Mouse (Mus musculus): Measurements from ENCODE around the gene Tnfaip8l2. TPM values are rescaled to one million over a fixed set of nuclear protein-coding genes. Genes with fewer than 3 reads are reported as not detected.

Gene Tnfaip8l2
- 1.7 and 2.2 TPM in 2 replicates for polyA plus RNA-seq (2016; fragmentation: Nextera tagmentation; extraction: Ambion mirVana)

DNA sequence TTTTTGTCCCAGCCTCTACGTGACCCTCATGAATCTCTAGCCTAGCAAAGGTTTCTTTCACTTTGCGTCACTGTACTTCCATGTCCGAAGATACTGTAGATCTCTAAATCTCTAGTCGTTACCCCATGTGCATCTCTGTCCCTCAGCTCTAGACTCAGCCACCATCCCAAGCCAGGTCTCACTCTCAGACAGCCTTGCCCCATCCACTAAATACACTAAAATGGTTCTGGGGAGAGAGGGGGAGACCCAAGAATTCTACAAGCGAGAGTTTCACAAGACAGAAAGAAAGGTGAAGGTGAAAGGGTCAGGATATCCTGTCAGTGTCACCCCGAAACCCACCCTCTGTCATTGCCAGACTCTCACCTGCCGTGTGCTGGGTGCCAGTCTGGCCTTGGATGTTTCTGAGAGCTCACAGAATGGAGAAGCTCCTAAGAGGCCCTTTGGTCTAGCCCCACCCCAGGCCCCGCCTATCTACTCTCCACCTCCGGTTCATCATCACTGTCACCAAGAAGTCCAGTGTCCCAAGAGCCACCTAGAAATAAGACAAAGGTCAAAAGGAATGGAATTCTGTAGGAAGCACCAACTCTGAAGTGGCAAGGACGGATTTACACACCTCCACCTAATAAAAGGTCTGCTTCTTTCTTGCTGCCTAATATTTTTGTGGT, at the start of gene Tnfaip8l2:
Tnfaip8l2 (minus strand) TSS at position 409 of the 665 bp plus-strand sequence.
- Histone ChIP-seq H3K4me3 (replicated peaks) (no peak within 1 kb of the TSS), H3K9ac (replicated peaks) (no peak within 1 kb of the TSS), H3K27me3 (no peaks in the 10 kb centered on the region), H3K4me2 (no peak within 1 kb of the TSS), H3K9me3 (no peaks in the 10 kb centered on the region), H3K36me3 (peaks cover 28% of the 10 kb centered on the region), H3K4me1 (replicated peaks) (no peaks in the 10 kb centered on the region), H3K27ac (no peak within 1 kb of the TSS)
- WGBS, result 85% methylated on average over 10 of the region's 10 CpGs
- no peak for ATAC-seq (ENCODE audit: insufficient number of reproducible peaks, insufficient read depth, low FRiP score, low TSS enrichment, low read depth)

DNA sequence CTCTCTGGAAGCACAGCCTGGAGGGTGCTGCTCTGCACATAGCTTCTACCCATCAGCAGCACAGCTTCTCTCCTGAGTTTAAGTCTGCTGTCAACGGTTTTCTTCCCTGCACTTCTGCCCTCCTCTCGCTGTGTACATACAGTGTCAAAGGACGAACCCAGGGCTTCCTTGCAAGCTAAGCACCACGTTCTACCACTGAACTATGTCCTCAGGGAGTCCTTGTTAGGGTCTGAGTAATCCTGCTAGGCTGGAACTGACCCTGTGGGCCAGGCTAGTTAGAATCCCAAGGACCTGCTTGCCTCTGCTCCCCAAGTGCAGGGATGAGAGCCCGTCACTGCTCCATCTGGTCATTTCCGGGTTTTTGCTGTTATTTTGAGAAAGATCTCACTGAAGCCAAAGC, 44.7 kb upstream of the Tnfaip8l2 start:
- peaks cover 86% of the 10 kb centered on the region for H3K36me3 ChIP-seq
- H3K4me2 ChIP-seq, result no peak overlapping the region
- H3K9me3 ChIP-seq, result no peaks in the 10 kb centered on the region
- H3K4me1 ChIP-seq (replicated peaks), result no peaks in the 10 kb centered on the region
- no peaks in the 10 kb centered on the region for H3K27me3 ChIP-seq
- H3K9ac ChIP-seq (replicated peaks), result no peak overlapping the region
- ATAC-seq (ENCODE audit: insufficient number of reproducible peaks, insufficient read depth, low FRiP score, low TSS enrichment, low read depth), result no peak
- H3K4me3 ChIP-seq (replicated peaks), result no peak overlapping the region
- WGBS, result 86% methylated on average over 6 of the region's 6 CpGs
- H3K27ac ChIP-seq, result no peak overlapping the region

DNA sequence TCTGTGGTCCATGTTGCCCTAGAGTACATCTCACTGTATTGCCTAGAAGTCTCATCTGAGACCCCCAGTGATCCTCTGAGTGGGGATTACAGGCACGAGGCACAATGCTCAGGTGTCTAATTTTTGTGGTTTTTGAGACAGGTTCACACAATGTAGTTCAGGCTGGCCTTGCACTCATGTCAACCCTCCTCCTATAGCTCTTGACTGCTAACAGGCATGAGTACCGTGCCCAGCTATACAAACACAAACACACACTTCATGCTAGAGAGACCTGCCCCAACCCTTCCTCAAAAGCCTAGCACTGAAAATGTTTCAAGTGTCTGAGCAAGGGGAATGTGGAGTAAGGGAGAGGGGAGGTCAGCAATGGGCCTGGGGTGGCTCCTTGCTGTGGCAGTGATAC, 43.9 kb upstream of the Tnfaip8l2 start:
- H3K9ac ChIP-seq (replicated peaks), result no peak overlapping the region
- H3K27me3 ChIP-seq, result no peaks in the 10 kb centered on the region
- 93% methylated on average over 2 of the region's 2 CpGs for WGBS
- ATAC-seq (ENCODE audit: insufficient number of reproducible peaks, insufficient read depth, low FRiP score, low TSS enrichment, low read depth), result no peak
- H3K36me3 ChIP-seq, result peaks cover 80% of the 10 kb centered on the region
- H3K27ac ChIP-seq, result no peak overlapping the region
- H3K9me3 ChIP-seq, result no peaks in the 10 kb centered on the region
- no peaks in the 10 kb centered on the region for H3K4me1 ChIP-seq (replicated peaks)
- no peak overlapping the region for H3K4me3 ChIP-seq (replicated peaks)
- H3K4me2 ChIP-seq, result no peak overlapping the region

DNA sequence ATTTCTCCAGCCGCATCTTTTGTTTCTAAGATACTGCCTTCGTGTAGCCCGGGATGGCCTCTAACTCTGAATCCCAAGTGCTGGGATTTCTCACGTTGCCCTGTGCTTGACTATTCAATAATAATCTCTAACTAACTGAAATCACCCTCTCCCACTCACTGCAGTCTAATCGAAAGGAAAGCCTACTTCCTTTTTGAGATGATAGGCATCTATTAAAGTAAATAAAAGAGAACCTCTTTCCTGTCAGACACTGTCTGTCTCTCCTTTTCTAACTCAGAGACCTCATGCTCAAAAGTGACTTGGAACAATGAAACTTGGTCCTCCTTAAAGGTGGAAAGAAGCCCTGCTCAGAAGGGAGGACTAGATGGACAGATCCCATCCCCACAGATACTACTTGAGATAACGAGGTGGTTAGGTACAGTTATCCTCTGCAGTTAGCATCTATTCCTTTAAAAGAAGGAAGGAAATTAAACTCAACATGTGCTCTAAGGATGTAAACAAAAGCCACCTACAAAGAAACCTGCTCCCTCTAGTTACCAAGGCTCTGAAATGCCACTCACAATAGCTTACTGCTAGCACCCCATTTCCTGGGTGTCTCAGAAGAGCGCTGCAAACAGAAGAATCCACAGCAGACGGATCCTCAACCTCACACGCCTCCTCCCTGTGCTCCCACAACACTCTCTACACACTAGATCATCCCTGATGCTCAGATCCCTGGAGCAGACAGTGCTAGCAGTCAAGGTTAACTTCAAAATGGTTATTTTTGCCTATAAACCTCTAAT, 42.8 kb upstream of the Tnfaip8l2 start:
- Histone ChIP-seq H3K36me3 (peaks cover 73% of the 10 kb centered on the region), H3K4me2 (no peak overlapping the region), H3K27ac (no peak overlapping the region), H3K4me1 (replicated peaks) (no peaks in the 10 kb centered on the region), H3K27me3 (no peaks in the 10 kb centered on the region), H3K9ac (replicated peaks) (no peak overlapping the region), H3K9me3 (no peaks in the 10 kb centered on the region), H3K4me3 (replicated peaks) (no peak overlapping the region)
- no peak for ATAC-seq (ENCODE audit: insufficient number of reproducible peaks, insufficient read depth, low FRiP score, low TSS enrichment, low read depth)
- 94% methylated on average over 9 of the region's 9 CpGs for WGBS

DNA sequence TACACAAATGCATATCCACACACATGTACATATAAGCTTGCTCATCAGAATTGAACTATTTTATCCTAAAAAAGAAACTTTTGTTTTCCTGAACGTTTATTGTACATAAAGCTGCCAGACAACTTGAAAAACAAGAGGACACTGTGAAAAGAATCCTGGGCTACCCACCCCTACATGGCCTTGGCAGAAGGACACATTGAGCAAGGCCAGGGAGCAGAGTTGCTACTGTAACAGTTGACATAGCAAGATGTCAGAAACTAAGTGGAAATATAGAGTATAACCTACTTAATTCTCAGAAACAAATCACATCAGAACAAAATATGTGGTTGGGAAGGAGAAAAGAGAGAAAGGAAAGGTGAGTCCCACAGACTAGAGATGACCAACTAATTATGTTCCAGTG, 39.7 kb upstream of the Tnfaip8l2 start:
- no peak overlapping the region for H3K4me3 ChIP-seq (replicated peaks)
- H3K9ac ChIP-seq (replicated peaks), result no peak overlapping the region
- no peak overlapping the region for H3K27ac ChIP-seq
- no peaks in the 10 kb centered on the region for H3K4me1 ChIP-seq (replicated peaks)
- H3K9me3 ChIP-seq, result no peaks in the 10 kb centered on the region
- no peaks in the 10 kb centered on the region for H3K27me3 ChIP-seq
- no peak for ATAC-seq (ENCODE audit: insufficient number of reproducible peaks, insufficient read depth, low FRiP score, low TSS enrichment, low read depth)
- peaks cover 42% of the 10 kb centered on the region for H3K36me3 ChIP-seq
- no peak overlapping the region for H3K4me2 ChIP-seq
- WGBS, result 73% methylated on average over 1 of the region's 1 CpGs

DNA sequence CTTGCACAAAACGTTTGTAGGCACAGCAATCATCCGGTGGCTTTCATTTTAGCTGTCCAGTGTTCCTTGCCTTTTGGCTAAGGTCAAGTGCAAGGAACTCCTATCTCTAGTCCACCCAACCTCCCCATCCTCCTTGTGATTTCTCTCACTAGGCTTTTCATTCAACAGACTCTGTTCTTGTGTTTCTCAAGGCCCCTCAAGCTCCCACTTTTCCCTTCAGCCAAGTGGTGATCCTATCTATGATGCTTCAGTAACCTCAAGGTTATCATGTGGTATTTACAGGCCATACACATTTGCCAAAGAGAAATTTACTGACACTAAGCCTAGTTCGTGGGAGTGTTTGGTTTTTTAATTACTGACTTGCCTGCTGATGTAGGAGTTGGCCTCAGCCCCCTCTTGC, 37.7 kb upstream of the Tnfaip8l2 start:
- no peaks in the 10 kb centered on the region for H3K27me3 ChIP-seq
- no peak overlapping the region for H3K27ac ChIP-seq
- H3K36me3 ChIP-seq, result peaks cover 23% of the 10 kb centered on the region
- no peaks in the 10 kb centered on the region for H3K9me3 ChIP-seq
- no peak overlapping the region for H3K4me3 ChIP-seq (replicated peaks)
- no peak overlapping the region for H3K4me2 ChIP-seq
- no peaks in the 10 kb centered on the region for H3K4me1 ChIP-seq (replicated peaks)
- no peak for ATAC-seq (ENCODE audit: insufficient number of reproducible peaks, insufficient read depth, low FRiP score, low TSS enrichment, low read depth)
- 72% methylated on average over 3 of the region's 3 CpGs for WGBS
- H3K9ac ChIP-seq (replicated peaks), result no peak overlapping the region

DNA sequence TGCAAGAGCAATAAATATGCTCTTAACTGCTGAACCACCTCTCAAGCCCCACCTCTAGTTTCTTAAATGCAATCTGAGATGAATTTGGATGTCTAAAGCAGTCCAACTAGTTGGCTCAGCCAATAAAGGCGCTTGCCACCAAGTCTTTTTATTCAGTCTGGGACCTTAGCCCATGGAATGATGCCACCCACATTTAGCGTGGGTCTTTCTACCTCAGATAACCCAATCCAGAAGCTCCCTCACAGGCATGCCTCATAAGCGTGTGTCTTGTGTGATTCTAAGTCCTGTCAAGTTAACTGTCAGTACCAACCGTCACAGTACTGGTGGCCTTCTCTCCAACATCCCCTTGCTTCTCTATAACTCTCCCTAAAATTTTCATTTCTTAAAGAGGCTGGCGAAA, 36.8 kb upstream of the Tnfaip8l2 start:
- Histone ChIP-seq H3K27ac (no peak overlapping the region), H3K4me2 (no peak overlapping the region), H3K36me3 (peaks cover 14% of the 10 kb centered on the region), H3K9me3 (no peaks in the 10 kb centered on the region), H3K9ac (replicated peaks) (no peak overlapping the region), H3K4me1 (replicated peaks) (peaks cover 4% of the 10 kb centered on the region; the same call in 1 of the 2 replicates), H3K4me3 (replicated peaks) (no peak overlapping the region), H3K27me3 (peaks cover 2% of the 10 kb centered on the region)
- 86% methylated on average over 5 of the region's 5 CpGs for WGBS
- ATAC-seq (ENCODE audit: insufficient number of reproducible peaks, insufficient read depth, low FRiP score, low TSS enrichment, low read depth), result no peak

DNA sequence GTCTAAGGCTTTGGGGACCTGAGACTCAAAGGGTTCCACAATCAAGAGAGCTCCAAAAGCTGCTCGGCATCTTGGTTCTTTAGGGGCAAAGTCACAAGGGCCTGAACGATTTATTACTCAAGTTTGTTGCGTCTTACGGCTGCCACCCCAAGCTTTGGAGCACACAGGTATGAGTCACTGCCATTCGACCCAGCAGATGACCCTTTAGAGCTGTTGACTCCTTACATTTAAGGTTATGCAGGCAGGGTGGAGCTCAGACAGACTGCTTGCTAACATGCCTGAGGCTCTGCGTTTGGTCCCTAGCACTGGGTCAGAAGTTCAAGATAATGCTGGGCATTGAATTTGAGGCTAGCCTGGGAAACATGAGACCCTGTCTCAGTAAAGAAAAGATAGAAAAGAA, 35.4 kb upstream of the Tnfaip8l2 start:
- no peak overlapping the region for H3K4me2 ChIP-seq
- H3K27ac ChIP-seq, result no peak overlapping the region
- WGBS, result 67% methylated on average over 6 of the region's 6 CpGs
- peaks cover 16% of the 10 kb centered on the region for H3K4me1 ChIP-seq (replicated peaks)
- H3K9me3 ChIP-seq, result no peaks in the 10 kb centered on the region
- H3K27me3 ChIP-seq, result peaks cover 16% of the 10 kb centered on the region
- H3K9ac ChIP-seq (replicated peaks), result no peak overlapping the region
- no peak for ATAC-seq (ENCODE audit: insufficient number of reproducible peaks, insufficient read depth, low FRiP score, low TSS enrichment, low read depth)
- no peak overlapping the region for H3K4me3 ChIP-seq (replicated peaks)
- peaks cover 14% of the 10 kb centered on the region for H3K36me3 ChIP-seq

DNA sequence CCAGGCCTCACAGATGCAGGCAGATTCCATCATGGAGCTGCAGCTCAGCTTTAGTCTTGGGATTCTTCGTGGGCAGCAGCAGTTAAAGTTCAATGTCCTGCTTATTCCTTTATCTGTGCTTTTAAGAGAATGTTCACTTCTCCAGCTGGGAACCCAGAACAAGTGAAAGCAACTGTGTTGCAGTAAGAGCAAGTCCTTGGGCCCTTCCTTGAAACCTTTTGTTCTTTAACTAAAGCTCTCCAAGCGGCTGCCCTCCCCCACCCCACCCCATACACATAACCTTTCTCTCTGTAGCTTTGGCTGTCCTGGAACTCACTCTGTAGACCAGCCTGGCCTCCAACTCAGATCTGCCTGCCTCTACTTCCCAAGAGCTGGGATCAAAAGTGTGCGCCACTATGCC, 34.3 kb upstream of the Tnfaip8l2 start:
- peaks cover 19% of the 10 kb centered on the region for H3K4me1 ChIP-seq (replicated peaks)
- H3K4me2 ChIP-seq, result no peak overlapping the region
- peaks cover 27% of the 10 kb centered on the region for H3K27me3 ChIP-seq
- no peaks in the 10 kb centered on the region for H3K9me3 ChIP-seq
- no peak overlapping the region for H3K27ac ChIP-seq
- WGBS, result 75% methylated on average over 3 of the region's 3 CpGs
- peaks cover 22% of the 10 kb centered on the region for H3K36me3 ChIP-seq
- H3K9ac ChIP-seq (replicated peaks), result no peak overlapping the region
- no peak for ATAC-seq (ENCODE audit: insufficient number of reproducible peaks, insufficient read depth, low FRiP score, low TSS enrichment, low read depth)
- H3K4me3 ChIP-seq (replicated peaks), result no peak overlapping the region

DNA sequence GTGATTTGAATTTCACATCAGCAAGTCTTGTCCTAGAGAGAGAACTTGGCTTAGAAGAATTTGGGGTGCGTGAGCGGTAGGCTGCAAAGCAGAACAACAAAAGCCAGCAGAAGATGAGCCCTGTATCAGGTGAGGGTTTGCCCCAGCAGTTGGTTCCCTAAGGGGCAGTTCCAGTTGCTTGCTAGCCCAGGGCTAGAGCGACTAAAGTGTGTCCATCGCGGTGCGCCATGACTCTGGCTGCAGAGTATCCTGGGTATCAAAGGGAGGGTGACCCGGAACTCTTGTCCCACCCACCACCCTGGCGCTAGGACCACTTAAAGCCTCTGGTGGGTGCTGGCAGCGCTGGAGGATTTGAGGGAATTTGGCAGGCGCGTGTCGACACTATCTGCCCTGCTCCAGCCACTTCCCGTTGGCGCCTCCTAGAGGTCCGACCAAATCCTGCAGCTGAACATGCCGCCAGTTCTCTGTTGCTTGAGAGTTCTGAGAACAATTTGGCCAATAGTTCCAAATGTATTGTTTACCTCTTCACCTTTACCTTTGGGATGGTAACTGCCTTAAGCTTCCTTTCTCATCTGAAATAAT, 31.9 kb upstream of the Tnfaip8l2 start:
- Histone ChIP-seq H3K36me3 (peaks cover 46% of the 10 kb centered on the region), H3K9ac (replicated peaks) (no peak overlapping the region), H3K27me3 (peaks cover 51% of the 10 kb centered on the region), H3K27ac (no peak overlapping the region), H3K4me3 (replicated peaks) (peak overlapping the region; percentile 28; the same call in 1 of the 2 replicates), H3K4me2 (peak overlapping the region; percentile 48), H3K4me1 (replicated peaks) (peaks cover 19% of the 10 kb centered on the region), H3K9me3 (no peaks in the 10 kb centered on the region)
- WGBS, result 6% methylated on average over 16 of the region's 16 CpGs
- ATAC-seq (ENCODE audit: insufficient number of reproducible peaks, insufficient read depth, low FRiP score, low TSS enrichment, low read depth), result no peak

DNA sequence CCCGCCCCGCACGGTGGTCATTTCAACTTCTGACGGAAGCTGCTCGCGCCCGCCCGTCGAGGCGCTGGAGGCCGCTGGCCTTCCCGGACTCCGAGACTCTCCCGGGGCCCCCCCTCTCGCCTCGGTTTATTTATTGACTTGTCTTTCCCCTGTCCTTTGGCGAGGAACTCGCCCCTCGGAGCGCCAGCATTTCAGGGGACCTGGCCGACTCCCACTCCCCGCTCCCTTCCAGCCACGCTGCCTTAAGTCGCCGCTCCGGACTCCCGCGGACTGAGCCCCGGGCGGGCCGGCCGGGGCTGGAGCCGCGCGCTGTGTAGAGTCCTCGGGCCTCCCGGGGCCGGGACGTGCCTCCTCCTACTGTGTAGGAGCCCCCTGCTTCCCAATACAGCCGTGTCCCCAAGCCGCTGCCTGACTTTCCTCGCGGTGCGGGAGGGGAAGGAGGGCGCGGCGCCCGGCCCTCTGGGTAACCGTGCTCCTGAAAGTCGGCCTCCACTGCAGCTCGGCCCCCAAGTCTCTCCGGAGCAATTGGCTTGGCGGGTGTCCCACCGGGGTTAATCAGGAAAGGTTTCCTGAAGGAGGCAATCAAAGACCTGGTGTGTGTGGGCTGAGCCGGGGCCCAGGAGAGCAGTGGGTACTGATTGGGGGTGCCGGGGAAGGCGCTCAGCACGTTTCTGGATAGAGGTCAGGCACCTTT, 31.2 kb upstream of the Tnfaip8l2 start:
- peak overlapping the region; percentile 48 for H3K4me2 ChIP-seq
- peak overlapping the region; percentile 28 for H3K4me3 ChIP-seq (replicated peaks)
- no peaks in the 10 kb centered on the region for H3K9me3 ChIP-seq
- ATAC-seq (ENCODE audit: insufficient number of reproducible peaks, insufficient read depth, low FRiP score, low TSS enrichment, low read depth), result peak; percentile 49; the same call in 1 of the 2 replicates
- peaks cover 53% of the 10 kb centered on the region for H3K27me3 ChIP-seq
- WGBS, result 6% methylated on average over 58 of the region's 58 CpGs
- H3K4me1 ChIP-seq (replicated peaks), result peaks cover 19% of the 10 kb centered on the region
- peak overlapping the region; percentile 40 for H3K9ac ChIP-seq (replicated peaks)
- peaks cover 53% of the 10 kb centered on the region for H3K36me3 ChIP-seq
- H3K27ac ChIP-seq, result no peak overlapping the region
